Mouse (Mus musculus) thymus, adult 2 months (tissue): ENCODE results near the gene Pop7. TPM values are rescaled to one million over a fixed set of nuclear protein-coding genes. Genes with fewer than 3 reads are reported as not detected.

Experiments used
- DNase-seq: peaks from one replicate; pipeline ENCODE4 v3.0.0; 2021
- H3K27ac ChIP-seq: fragments of 200-500 bp; 2 replicates; pipeline ENCODE4 v1.5.1; 2012; ENCODE audit warnings: low read length, control low read depth; ENCODE audit not compliant: control insufficient read depth, insufficient read depth
- H3K27me3 ChIP-seq: fragments of 200-500 bp; 2 replicates; pipeline ENCODE4 v1.6.1; 2012; ENCODE audit warnings: mild to moderate bottlenecking, low read length, moderate library complexity, mixed read lengths; ENCODE audit not compliant: control insufficient read depth, insufficient read depth
- H3K36me3 ChIP-seq: fragments of 200-500 bp; 2 replicates; pipeline ENCODE4 v1.6.1; 2012; ENCODE audit warnings: mild to moderate bottlenecking, low read length, moderate library complexity; ENCODE audit not compliant: control insufficient read depth, insufficient read depth
- H3K4me1 ChIP-seq: fragments of 200-500 bp; replicated peaks from 2 replicates; pipeline ENCODE4 v1.6.1; 2012; ENCODE audit warnings: low read length; ENCODE audit not compliant: control insufficient read depth, insufficient read depth
- H3K4me3 ChIP-seq: fragments of 200-500 bp; 2 replicates; pipeline ENCODE4 v1.5.1; 2012; ENCODE audit warnings: mild to moderate bottlenecking, low read length, control low read depth, moderate library complexity; ENCODE audit not compliant: control insufficient read depth, insufficient read depth
- CTCF ChIP-seq: fragments of 200-500 bp; IDR thresholded peaks from 2 replicates; pipeline ENCODE4 v1.5.1; 2012; ENCODE audit warnings: mild to moderate bottlenecking, control low read depth, low read length, moderate library complexity, borderline replicate concordance; ENCODE audit not compliant: control insufficient read depth, poor library complexity, insufficient read depth; ENCODE audit errors: extremely low read depth
- POLR2A ChIP-seq: fragments of 200-500 bp; IDR thresholded peaks from 2 replicates; pipeline ENCODE4 v1.6.1; 2012; ENCODE audit warnings: mild to moderate bottlenecking, low read length, control low read depth, moderate library complexity; ENCODE audit not compliant: control insufficient read depth, poor library complexity, insufficient read depth; ENCODE audit errors: extremely low read depth
- WGBS: fragments of 180-500 bp; shearing (Covaris S2); methylation state at CpG from one replicate; pipeline ENCODE4 v1.1.7; 2018; 5-methylcytosine and 5-hydroxymethylcytosine counted together
- polyA plus RNA-seq: library from polyadenylated mRNA; depleted of rRNA; stranded (reverse); fragments of >200 nt; gene quantifications from 2 replicates; pipeline ENCODE4 v1.2.3, GENCODE M21; 2012

The Pop7 gene
- polyA plus RNA-seq, 1 experiment: 68.7 TPM

GRCm38 (mm10) chr5:137532808-137533116 lies 30.4 kb upstream of the Pop7 start:
- peak overlapping the region; percentile 94 for H3K4me3 ChIP-seq
- H3K4me1 ChIP-seq: peaks cover 10% of the 10 kb centered on the region
- no peak for TF ChIP-seq CTCF
- under 1% methylated on average over 12 of the region's 12 CpGs for WGBS
- H3K27me3 ChIP-seq: no peaks in the 10 kb centered on the region
- H3K36me3 ChIP-seq: peaks cover 26% of the 10 kb centered on the region
- H3K27ac ChIP-seq: peak overlapping the region; percentile 80
- no peak for DNase-seq

DNA sequence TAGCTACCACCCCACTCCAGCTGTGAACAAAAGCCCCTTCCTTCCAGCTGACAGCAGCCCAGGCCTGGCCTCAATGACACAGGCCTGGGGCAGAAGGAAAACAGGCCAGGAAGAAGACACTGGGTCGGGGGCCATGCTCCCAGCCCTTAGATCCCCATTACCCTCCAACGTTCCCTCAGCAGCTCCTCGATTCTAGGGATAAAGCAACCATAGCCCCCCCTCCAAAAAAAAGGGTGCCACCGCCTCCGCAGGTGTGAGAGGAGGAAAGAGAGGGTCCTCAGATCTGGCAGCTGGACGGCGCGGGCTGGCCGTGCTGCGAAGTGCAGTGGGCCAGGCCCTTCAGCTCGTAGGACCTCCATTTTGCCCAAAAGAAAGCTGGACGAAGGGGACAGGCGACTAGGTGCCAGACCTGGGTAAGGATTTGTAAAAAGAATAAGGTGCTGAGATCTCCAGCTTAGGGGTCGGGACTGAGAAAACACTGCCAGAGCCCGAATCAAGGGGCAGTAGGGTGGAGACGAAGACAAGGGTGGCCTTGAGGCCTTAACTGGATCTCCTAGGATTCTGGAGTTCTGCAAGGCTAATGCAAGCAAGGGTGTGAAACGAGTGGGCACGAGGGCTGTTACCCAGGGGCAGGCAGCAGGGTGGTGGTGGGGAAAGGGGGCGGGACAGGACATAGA lies 30.0 kb upstream of the Pop7 start:
- Histone ChIP-seq H3K27me3 (no peaks in the 10 kb centered on the region), H3K27ac (peak overlapping the region; percentile 80), H3K4me1 (peaks cover 10% of the 10 kb centered on the region), H3K36me3 (peaks cover 31% of the 10 kb centered on the region), H3K4me3 (peak overlapping the region; percentile 94)
- DNase-seq: no peak
- WGBS: under 1% methylated on average over 19 of the region's 19 CpGs
- TF ChIP-seq POLR2A (no peak), CTCF (peak; percentile 38; the same call in 1 of the 2 replicates)

DNA sequence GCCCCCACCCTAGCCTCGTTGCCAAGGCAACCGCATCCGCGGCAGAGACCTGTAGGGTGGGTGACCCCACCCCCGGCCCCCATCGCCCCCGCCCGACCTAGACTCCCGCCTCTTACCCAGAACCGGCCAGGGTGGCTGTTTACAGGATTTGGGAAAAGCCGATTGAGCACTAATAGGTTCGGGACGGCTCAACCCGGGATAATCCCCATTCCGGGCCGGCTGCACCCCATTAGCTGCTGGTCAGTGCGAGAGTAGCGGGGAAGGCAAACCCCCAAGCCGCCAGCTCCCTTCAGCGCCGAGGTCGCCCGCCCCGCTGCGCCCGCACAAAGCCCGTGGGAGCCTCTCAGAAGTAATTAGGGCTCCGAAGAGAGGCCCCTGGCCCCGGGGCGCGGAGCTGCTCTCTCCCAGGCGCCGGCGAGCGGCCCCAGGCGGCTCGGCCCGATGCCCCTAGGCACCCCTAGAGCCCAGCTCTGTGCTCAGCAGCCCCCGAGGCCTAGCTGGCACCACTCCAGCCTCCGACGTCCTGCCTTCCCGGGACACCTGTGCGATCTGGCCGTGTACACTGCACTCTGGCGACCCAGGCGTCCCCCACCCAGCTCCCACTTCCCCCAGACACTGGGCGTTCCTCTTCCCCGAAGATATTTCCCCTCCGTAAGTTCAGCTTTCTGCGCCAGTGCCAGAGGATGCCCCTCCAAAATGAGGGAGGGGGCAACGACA lies 29.3 kb upstream of the Pop7 start:
- under 1% methylated on average over 51 of the region's 51 CpGs for WGBS
- H3K27me3 ChIP-seq: no peaks in the 10 kb centered on the region
- H3K27ac ChIP-seq: peak overlapping the region; percentile 80
- no peak for TF ChIP-seq POLR2A
- no peak for TF ChIP-seq CTCF
- peaks cover 31% of the 10 kb centered on the region for H3K36me3 ChIP-seq
- H3K4me3 ChIP-seq: peak overlapping the region; percentile 94
- peaks cover 10% of the 10 kb centered on the region for H3K4me1 ChIP-seq
- DNase-seq: peak; percentile 59

- Histone ChIP-seq H3K36me3 (peaks cover 32% of the 10 kb centered on the region), H3K4me1 (peaks cover 10% of the 10 kb centered on the region)
- no peak for DNase-seq
These were observed 28.5 kb upstream of the Pop7 start for GRCm38 (mm10) chr5:137530588-137531413.

DNA sequence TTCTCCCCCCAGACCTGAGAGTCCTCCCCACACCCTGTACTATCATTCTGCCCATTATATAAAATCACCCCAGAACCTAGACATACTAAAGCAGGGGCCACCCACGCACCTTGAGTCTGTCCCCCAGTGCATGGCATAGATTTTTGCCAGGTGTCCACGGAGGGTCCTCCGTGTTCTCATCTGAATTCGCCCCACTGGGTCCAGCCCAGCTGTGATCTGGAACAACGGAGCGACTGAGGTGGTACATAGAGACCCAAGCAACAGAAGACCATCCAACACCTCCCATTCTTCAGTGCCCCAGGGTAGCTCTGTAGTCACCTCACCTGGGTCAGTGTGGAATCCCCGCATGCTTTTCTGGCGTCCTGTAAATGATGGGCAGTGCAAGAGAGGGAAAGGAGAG lies 27.8 kb upstream of the Pop7 start:
- DNase-seq: no peak
- no peak for TF ChIP-seq CTCF
- TF ChIP-seq POLR2A: no peak
- Histone ChIP-seq H3K27me3 (no peaks in the 10 kb centered on the region), H3K36me3 (peaks cover 39% of the 10 kb centered on the region), H3K4me1 (peaks cover 13% of the 10 kb centered on the region), H3K4me3 (peak overlapping the region; percentile 17; the same call in 1 of the 2 replicates), H3K27ac (no peak overlapping the region)
- WGBS: 94% methylated on average over 8 of the region's 8 CpGs

More at GRCm38 (mm10) chr5:137530588-137531413, 28.5 kb upstream of the Pop7 start:
- 15% methylated on average over 46 of the region's 46 CpGs for WGBS
- TF ChIP-seq POLR2A: no peak
- Histone ChIP-seq H3K27me3 (no peaks in the 10 kb centered on the region), H3K4me3 (peak overlapping the region; percentile 94), H3K27ac (no peak overlapping the region)

DNA sequence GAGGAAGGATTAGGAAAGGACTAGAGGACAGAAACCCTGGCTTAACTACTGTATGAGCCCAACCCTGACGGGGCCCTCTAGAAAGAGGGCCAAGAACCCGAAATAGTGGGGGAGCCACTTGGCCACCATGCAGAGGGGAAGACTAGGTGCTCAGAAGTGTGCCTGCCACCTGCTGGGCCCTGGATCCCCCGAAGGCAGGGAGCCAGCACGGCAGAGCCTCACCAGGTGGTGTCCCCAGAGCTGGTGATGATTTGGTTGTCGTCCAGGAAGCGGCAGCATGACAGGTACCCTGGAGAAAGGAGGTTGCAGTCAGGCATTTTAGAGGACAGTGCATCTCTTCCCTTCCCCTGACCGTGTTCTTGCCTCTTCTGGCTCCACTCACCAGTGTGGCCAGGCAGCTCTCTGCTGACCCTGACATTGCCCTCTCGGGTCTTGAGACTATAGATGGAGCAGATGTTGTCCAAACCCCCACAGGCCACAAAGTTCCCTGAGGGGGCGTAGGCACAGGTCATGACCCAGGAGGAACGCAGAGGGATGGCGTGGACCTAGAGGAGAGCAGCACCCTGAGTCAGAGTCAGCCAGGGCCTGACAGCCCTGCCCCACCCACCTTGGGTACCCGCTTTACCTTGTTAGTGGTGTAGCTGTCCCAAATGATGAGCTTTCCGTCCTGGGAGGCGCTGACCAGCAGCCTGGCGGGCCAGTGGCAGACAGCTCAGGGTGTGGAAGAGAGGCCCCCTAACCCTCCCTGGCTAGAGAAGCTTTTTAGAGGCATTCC lies 27.1 kb upstream of the Pop7 start:
- TF ChIP-seq POLR2A: no peak
- TF ChIP-seq CTCF: no peak
- Histone ChIP-seq H3K4me3 (no peak overlapping the region), H3K36me3 (peaks cover 46% of the 10 kb centered on the region)

More for the DNA sequence above, 27.1 kb upstream of the Pop7 start:
- WGBS: 87% methylated on average over 15 of the region's 15 CpGs
- peaks cover 13% of the 10 kb centered on the region for H3K4me1 ChIP-seq
- DNase-seq: no peak
- H3K27ac ChIP-seq: no peak overlapping the region
- no peaks in the 10 kb centered on the region for H3K27me3 ChIP-seq
